Mouse (Mus musculus): ENCODE data around the gene Kat5.

Kat5 gene

DNA sequence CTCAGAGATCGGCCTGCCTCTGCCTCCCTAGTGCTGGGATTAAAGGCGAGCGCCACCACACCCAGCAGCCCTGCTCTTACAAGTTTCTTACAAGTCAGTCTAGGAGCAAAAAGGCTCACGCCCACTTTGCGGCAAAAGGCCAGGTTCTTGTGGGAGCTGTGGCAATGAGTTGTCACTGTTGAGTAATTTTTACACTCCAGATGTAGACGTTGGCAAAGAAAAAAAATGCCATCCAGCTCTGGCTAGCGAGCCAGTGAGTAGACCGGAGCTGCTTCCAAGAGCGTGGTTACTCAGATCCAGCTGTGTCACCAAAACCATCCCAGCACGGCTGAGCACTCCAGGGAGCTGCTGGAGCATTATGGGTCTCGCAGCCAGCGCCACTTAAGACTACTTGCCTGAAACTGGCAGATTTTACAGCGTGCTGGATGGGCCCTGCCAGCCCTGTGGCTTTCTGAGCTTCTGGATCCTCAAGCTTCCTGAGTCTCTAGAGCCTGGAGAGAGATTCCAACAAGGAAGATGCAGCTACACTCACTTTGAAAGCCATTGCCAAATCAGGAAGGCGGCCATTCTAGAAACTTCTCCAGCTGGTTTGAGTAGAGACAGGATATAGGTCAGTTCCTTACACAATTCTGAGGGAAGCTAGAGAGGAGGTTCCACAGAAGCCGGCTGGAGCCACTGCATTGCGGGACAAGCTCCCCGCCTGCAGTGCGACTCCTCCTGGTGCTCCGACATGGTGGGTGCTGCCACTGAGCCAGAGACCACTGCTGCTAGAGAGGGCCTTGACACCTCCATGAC, 37.5 kb downstream of the Kat5 start:
- in situ Hi-C loops (cut with MboI; ENCODE audit: unreplicated experiment in 2 of 2) = no loop called here

GRCm38 (mm10) chr19:5571831-5572230, 38.2 kb downstream of the Kat5 start:
- in situ Hi-C loops (cut with MboI; ENCODE audit: unreplicated experiment in 2 of 2) = no loop called here

- in situ Hi-C loops (cut with MboI; ENCODE audit: unreplicated experiment in 2 of 2) = no loop called here
Observed at GRCm38 (mm10) chr19:5570353-5571246, 39.4 kb downstream of the Kat5 start.

- in situ Hi-C loops (cut with MboI; ENCODE audit: unreplicated experiment in 2 of 2) = loop anchor here in 1 of 2 experiments (10.0 kb wide), 1 partner anchor 95 kb away; the partner anchor contains the start of gene Efemp2
Observed at GRCm38 (mm10) chr19:5569521-5569920, 40.5 kb downstream of the Kat5 start.

- in situ Hi-C loops (cut with MboI; ENCODE audit: unreplicated experiment in 2 of 2) = loop anchor here in 1 of 2 experiments (10.0 kb wide), 1 partner anchor 94 kb away; the partner anchor contains the start of gene Efemp2
Observed at GRCm38 (mm10) chr19:5568470-5569140, 41.4 kb downstream of the Kat5 start.

DNA sequence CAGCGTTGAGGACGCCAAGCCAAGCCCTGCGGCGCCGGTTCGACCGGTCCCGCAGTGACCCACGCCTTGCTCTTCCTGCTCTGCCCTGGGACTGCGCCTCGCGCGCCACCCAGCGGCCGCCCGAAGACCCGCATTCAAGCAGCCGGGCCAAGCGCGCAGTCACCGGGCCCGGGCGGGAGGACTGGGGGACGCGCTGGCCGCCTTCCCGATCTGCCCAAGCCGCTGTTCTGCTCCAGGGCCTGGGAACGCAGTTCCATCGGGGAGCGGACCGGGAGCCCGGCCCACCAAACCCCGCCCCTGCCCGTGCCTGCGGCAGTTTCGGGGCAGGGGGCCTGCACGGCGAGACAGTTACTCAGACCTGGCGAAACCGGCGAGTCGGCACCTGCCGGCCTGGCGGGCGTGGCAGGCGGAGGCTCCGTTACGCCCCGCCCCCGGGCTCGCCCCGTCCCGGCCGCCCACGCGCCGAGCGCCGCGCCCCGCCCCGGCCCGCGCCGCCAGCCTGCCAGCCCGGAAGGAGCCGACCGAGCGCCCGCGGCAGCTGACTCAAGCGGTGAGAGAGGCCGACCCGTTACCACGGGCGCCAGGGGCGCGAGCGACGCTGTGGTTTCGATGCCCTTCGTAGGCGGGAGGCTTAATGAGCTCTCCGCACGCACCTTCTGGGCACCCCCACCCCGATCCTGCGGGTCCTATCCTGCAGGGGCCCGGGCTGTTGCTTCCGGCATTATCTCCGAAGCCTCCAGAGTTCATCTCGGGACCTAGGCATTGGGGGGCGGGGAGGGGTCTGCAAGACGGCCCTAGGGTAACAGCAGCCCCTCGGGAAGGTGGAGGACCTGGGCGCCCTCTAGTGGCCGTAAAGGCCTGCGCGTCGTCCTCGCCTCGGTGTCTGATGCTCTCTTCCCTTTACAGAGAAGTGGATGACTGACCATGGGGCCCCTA, 42.2 kb downstream of the Kat5 start, which contains the start of gene Ap5b1:
Gene Ap5b1 (plus strand): TSS at position 492 of the 936 bp plus-strand sequence.
- in situ Hi-C loops (cut with MboI; ENCODE audit: unreplicated experiment in 2 of 2) = loop anchor here in 1 of 2 experiments (10.0 kb wide), 1 partner anchor 93 kb away; the partner anchor contains the start of gene Efemp2

GRCm38 (mm10) chr19:5567180-5567533, 42.9 kb downstream of the Kat5 start:
- in situ Hi-C loops (cut with MboI; ENCODE audit: unreplicated experiment in 2 of 2) = loop anchor here in 1 of 2 experiments (10.0 kb wide), 1 partner anchor 92 kb away; the partner anchor contains the start of gene Efemp2

DNA sequence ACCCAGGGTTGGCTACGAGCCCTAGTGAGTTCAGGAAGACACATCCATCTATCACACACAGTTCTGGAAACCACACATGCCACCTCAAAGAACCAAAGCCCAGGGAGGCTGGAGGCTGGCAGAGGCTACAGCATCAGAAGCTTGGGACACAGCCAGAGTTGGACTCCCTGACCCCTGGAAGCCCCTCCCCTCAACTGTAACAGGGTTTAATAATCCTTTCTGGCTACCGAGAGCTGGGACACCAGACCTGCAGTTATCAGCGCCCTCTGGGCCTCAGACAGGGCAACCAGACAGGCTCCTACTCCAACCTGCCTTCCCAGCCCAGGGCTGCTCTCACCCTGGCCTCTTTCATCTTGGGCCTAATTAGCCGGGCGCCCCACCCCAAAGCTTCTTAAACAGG, 43.7 kb downstream of the Kat5 start:
- in situ Hi-C loops (cut with MboI; ENCODE audit: unreplicated experiment in 2 of 2) = loop anchor here in 1 of 2 experiments (10.0 kb wide), 1 partner anchor 92 kb away; the partner anchor contains the start of gene Efemp2

DNA sequence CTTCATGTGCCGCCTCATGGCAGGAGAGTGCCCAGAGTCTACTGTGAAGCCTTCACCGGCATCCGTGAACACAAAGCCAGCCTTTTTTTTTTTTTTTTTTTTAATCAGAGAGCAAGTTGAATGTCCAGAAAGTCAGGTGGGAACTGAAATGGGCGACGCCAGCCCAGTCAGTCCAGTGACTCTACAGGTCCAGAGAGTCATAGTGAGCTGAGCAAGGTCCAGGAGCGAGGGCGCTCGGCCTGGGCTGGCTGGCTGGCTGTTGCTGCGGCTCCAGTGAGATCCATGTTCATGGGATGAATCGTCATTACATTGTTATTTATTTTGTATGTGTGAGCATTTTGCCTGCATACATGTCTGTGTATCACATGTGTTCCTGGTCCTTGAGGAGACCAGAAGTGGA, 47.3 kb downstream of the Kat5 start:
- in situ Hi-C loops (cut with MboI; ENCODE audit: unreplicated experiment in 2 of 2) = loop anchor here (5.0 to 10.0 kb wide), 3 partner anchors 35 to 88 kb away; partner anchors contain the start of gene Efemp2 (in 1 of the 2)

GRCm38 (mm10) chr19:5561886-5562285, 48.2 kb downstream of the Kat5 start:
- in situ Hi-C loops (cut with MboI; ENCODE audit: unreplicated experiment in 2 of 2) = loop anchor here (5.0 to 10.0 kb wide), 3 partner anchors 35 to 87 kb away; partner anchors contain the start of gene Efemp2 (in 1 of the 2)

DNA sequence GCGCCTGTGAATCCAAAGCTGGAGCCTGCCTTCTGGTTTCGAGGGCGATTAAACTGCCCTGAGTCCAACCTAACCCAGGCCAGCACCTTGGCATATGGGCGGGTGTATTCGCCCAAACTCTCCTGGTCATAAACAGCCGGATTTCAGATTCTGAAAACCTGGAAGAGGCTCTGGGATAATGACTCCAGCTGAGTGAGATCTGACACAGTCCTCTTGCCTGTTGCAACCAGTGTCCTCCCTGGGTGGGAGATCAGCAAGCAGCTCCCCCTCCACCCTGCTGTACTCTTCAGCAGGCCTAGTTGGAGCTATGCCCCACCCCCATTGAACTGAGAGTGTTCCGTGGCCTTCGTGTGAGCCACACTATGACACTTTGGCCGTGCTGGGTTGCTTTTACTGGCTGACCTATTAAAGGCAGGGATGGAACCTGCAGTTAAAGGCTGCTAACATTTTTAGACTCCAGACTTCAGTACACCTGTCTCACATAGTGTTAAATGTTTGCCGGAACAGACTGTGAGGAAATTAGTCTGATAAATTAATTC, 48.7 kb downstream of the Kat5 start:
- in situ Hi-C loops (cut with MboI; ENCODE audit: unreplicated experiment in 2 of 2) = loop anchor here (5.0 to 10.0 kb wide), 3 partner anchors 34 to 87 kb away; partner anchors contain the start of gene Efemp2 (in 1 of the 2)

DNA sequence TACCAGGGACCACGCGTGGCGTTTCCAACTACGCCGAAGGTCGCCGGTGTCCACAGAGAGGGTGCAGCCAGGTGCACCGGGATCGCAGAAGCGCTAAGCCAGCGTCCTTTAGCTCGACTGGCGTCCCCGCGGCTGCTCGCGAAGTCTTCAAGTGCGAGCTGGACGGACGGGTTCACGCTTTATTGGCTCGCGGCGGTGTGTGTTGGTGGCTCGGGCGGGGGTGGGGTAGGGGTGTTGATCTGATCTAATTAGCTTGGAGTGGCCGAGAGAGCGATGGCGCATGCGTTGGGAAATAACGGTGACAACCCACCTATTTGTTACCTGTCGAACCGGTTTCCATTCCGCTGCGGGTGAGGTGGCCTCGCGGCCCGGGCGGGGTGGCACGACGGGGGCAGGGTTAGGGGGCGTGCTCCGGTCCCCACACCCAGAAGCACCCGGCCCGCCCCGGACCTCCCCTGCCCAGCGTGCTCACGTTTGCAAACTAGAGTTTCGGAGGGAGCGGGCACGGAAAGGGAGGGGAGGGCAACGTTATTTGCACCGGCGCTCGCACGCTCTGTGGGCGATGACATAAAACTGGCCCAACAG, 49.5 kb downstream of the Kat5 start, which contains the start of gene Ovol1:
Gene Ovol1 (minus strand): TSS at position 190 of the 585 bp plus-strand sequence.
- in situ Hi-C loops (cut with MboI; ENCODE audit: unreplicated experiment in 2 of 2) = loop anchor here (5.0 to 10.0 kb wide), 3 partner anchors 33 to 86 kb away; partner anchors contain the start of gene Efemp2 (in 1 of the 2)

DNA sequence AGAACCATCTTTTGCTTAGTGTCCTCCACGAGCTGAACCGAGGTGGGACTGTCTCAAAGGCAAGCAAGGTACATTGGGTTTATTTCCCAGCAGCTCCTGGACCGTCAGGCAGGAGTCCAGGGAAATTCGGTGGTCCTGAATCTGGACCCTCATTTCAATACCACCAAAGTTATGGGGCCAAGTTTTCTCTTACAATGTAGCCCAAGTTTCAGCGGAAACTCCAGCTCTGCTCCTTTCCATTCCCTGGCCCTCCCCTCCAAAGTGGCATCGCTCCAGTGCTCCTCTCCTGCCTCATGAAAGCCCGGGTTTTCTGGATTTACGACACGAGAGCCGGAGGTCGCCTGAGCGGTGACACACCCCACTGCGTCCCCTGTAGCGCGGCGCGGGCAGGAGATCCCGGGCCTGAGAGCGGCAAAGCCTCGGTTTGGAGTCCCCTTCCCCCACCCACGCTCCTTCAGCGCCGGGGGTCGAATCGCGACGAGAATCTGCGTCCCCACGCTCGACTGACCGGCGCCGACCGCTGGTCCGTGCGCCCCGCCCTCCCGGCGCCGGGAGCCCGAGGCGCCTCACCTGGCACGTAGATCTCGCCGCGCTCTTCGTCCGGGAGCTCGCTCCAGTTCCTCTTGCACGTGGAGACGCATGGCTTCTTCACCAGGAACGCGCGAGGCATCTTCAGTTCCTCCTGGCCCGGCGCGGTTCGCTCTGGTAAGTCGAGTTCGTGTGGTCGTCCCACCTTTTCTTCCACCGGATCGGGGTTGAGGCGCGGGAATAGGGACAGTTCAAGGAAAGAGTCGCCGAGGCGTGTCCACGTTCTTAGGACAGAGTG, 50.2 kb downstream of the Kat5 start:
- in situ Hi-C loops (cut with MboI; ENCODE audit: unreplicated experiment in 2 of 2) = loop anchor here (5.0 to 10.0 kb wide), 3 partner anchors 33 to 85 kb away; partner anchors contain the start of gene Efemp2 (in 1 of the 2)

- in situ Hi-C loops (cut with MboI; ENCODE audit: unreplicated experiment in 2 of 2) = no loop called here
Observed at GRCm38 (mm10) chr19:5559229-5559628, 50.8 kb downstream of the Kat5 start.

DNA sequence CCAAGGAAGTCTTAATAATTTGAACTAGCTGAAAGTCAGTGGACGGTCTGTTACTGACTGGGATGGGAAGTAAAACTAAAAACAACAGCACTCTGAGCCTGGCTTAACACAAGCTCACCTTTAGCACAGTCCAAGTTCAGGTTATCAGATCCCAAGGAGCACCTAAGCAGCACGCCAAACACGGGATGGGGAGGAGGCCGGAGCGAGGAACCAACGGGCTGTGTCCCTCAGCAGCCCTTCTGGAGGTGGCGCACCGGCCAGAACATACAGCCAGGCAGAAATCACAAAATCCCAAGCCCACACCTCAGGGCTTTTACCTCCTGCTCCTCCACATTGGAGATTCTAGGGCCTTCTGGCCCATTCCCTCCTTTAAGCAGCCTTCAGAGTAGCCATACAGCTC, 51.3 kb downstream of the Kat5 start:
- in situ Hi-C loops (cut with MboI; ENCODE audit: unreplicated experiment in 2 of 2) = no loop called here

DNA sequence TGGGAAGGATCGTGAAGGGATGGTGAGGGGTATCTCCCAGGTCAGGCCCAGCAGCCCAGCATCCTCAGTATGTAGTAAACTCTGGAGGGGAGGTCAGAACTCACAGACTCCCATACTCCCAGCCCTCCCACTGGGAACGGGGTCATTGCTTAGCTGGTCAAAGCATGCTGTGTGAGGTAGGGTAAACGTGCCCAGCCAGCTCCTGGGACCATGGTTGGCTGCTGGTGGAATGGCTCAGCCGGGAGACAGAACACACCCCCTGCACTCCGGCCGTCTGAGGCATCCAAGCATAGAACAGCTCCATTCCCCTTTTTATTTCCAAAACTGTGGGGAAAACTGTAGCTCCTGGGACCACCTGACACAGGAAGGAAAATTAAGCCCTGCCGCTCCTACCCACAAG, 51.9 kb downstream of the Kat5 start:
- in situ Hi-C loops (cut with MboI; ENCODE audit: unreplicated experiment in 2 of 2) = no loop called here

DNA sequence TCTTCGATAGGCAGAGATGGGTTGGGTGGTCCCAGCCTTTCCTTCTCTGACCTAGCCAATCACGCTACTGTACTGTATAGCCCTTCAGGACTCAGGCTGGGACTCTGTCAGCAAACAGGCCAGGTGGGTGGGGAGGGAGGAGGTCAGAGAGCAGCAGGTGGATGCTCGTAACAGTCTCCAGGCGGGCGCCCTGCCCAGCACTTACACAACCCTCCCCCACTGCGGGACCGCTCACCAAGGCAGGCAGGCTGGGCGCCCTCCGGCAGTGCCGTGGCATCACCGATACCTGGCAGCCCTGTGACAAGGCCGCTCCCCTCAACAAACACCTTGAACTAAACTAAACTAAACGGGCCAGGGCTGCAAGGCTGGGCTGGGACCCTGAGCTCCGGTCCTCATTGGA, 55.8 kb downstream of the Kat5 start:
- in situ Hi-C loops (cut with MboI; ENCODE audit: unreplicated experiment in 2 of 2) = no loop called here
